Mouse (Mus musculus) c-Kit-positive CD71-positive TER-119-negative erythroid progenitor cells, embryonic 14.5 days (primary cell): Measurements from ENCODE around the gene Chil4.

ENCODE experiments used
- DNase-seq: peaks from one replicate; pipeline ENCODE4 v3.0.0-alpha.2; 2013; ENCODE audit warnings: low read depth

Gene Chil4

DNA sequence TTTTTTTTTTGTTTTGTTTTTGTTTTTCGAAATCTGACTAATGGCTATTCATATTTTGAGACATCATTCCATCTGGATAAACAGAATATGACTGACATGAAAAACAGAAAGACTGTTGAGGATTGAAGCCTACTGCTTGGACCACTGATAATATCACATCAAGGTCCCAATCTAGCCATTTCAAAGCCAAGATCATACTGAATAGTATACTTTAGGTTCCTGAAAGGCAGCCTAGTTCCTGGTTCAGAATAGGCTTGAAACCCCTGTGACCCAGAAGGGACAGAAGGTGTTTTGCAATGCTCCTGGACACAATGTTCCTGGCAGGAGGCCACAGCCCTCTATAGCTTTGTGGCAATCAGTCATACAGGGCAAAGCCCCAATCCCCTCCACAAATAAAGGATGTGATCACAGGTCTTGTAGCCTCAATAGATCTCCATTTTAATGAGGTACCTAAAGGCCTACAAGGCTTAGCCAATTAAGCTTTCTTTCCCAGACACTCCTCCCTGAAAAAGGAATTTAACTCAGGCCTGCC is 48.7 kb downstream of the Chil4 start:
- no peak for DNase-seq

DNA sequence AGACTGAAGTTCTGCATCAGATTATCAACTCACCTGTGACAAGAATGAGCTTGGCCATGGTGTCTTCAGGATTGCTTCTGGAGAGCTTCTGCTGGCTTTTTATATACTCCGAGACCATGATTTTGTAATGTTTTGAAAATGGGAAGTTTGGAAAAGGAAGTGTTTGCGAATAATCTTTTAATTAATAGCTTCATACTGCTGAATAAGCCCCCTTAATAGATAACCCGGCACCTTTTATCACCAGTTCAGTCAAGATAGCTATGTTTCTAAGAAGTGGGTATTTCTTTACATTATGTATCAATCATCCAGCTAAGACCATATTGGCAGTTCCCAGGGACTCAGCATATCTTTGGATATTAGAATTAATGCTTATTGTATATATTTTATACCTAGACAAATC is 51.8 kb downstream of the Chil4 start, which contains the start of gene Chil3:
TSS of gene Chil3 (minus strand) at position 101 of the 400 bp plus-strand sequence.
- no peak for DNase-seq

GRCm38 (mm10) chr3:106154413-106154812 is 64.9 kb downstream of the Chil4 start:
- no peak for DNase-seq
